Mouse (Mus musculus): ENCODE data around the gene Ess2. TPM values are rescaled to one million over a fixed set of nuclear protein-coding genes. Genes with fewer than 3 reads are reported as not detected.
A peak's percentile ranks its signal among the peaks of the same experiment; 100 is the strongest.
"Not testable (repeated sequence)": the region's sequence is repeated elsewhere in the genome, so short reads cannot be mapped to it uniquely, and the experiment has no call there.

The Ess2 gene
- polyA plus RNA-seq (2015; fragmentation: Nextera tagmentation; extraction: Ambion mirVana): 49.8 and 50.7 TPM in 2 replicates

GRCm38 (mm10) chr16:17911052-17911595 lies at the start of gene Ess2:
Gene Ess2 (minus strand): TSS chr16:17911348.
- Histone ChIP-seq H3K4me1 (peaks cover 24% of the 10 kb centered on the region), H3K4me2 (replicated peaks) (peak within 1 kb of the TSS; percentile 98), H3K9ac (peak within 1 kb of the TSS; percentile 78), H3K4me3 (peak within 1 kb of the TSS; percentile 75), H3K9me3 (no peaks in the 10 kb centered on the region), H3K27me3 (peaks cover 46% of the 10 kb centered on the region), H3K27ac (peak within 1 kb of the TSS; percentile 48; the same call in 1 of the 2 replicates), H3K36me3 (peaks cover 34% of the 10 kb centered on the region)
- WGBS: under 1% methylated on average over 35 of the region's 35 CpGs
- peak; percentile 95 for ATAC-seq (ENCODE audit: low FRiP score, low read depth)

- H3K9me3 ChIP-seq; H3K27me3 ChIP-seq; H3K4me1 ChIP-seq; H3K36me3 ChIP-seq; H3K9ac ChIP-seq; H3K4me3 ChIP-seq; ATAC-seq (ENCODE audit: low FRiP score, low read depth); H3K27ac ChIP-seq; H3K4me2 ChIP-seq (replicated peaks): not testable (repeated sequence)
- 95% methylated on average over 17 of the region's 17 CpGs for WGBS
Observed at GRCm38 (mm10) chr16:17956052-17956638, 45.0 kb upstream of the Ess2 start.

DNA sequence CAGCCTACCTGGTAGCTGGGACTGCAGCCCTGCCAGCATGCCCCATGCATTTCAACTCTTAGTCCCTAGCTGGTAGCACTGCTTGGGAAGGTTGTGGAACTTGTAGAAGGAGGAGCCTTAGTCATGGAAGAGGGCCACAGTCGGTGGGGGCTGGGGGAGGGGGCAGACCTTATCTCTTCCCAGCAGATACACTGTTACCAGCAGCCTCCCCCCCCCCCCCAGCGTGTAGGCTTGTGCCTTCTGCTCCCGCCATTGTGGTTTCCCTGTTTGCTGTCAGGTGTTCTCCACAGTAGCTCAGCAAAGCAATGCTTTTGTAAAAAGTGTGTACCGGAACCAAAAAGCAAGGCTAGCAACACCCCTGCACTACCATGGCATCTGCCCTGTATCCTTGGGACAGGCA lies 40.5 kb upstream of the Ess2 start:
- Histone ChIP-seq H3K27ac (no peak overlapping the region), H3K4me1 (peaks cover 8% of the 10 kb centered on the region; the same call in 1 of the 2 replicates), H3K4me2 (replicated peaks) (no peak overlapping the region), H3K27me3 (no peaks in the 10 kb centered on the region), H3K9me3 (no peaks in the 10 kb centered on the region), H3K9ac (no peak overlapping the region), H3K4me3 (no peak overlapping the region), H3K36me3 (no peaks in the 10 kb centered on the region)
- no peak for ATAC-seq (ENCODE audit: low FRiP score, low read depth)
- WGBS: 90% methylated on average over 4 of the region's 4 CpGs

DNA sequence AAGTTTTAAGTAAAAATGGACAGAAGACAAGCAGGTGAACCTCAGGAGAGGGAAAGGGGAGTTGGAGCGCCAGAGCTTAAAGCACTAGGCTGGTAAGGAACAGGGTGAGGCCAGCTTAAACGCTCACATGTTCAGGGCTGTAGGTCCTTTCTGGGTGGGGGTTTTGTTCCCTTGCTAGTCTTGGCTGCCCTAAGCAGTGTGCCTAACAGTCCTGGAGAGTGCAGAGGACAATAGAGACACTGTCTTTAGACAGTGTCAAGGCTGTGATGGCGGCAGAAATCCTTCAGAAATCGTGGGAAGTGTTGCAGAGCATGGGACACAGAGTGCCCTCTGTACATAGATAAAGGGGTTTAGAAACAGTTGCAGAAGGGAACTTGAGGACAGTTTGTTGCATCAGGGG lies 38.9 kb upstream of the Ess2 start:
- H3K27ac ChIP-seq: no peak overlapping the region
- ATAC-seq (ENCODE audit: low FRiP score, low read depth): no peak
- H3K9me3 ChIP-seq: no peaks in the 10 kb centered on the region
- H3K4me3 ChIP-seq: no peak overlapping the region
- 71% methylated on average over 4 of the region's 4 CpGs for WGBS
- H3K36me3 ChIP-seq: no peaks in the 10 kb centered on the region
- no peak overlapping the region for H3K9ac ChIP-seq
- H3K27me3 ChIP-seq: no peaks in the 10 kb centered on the region
- peaks cover 8% of the 10 kb centered on the region; the same call in 1 of the 2 replicates for H3K4me1 ChIP-seq
- H3K4me2 ChIP-seq (replicated peaks): no peak overlapping the region

DNA sequence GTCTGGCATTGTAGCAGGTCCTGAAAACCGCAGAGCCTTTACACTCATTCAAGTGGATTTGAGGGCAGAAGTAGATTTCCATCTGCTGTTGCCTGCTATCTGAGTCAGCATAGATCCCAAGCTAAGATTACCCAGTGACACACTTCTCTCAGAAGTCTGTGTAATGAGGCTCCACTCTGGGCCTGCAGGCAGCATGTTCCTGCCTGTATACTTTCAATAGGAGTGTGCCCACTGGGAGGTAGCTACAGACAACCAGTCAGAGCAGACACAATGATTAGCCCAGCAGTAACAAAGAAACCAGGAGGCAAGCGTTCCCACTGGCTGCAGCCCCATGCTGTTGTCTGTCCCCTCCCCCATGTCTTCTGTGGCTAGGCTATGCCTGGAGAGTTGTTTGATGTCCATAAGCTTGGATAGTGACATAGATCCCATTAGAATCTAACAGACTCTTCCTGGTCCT lies 38.3 kb upstream of the Ess2 start:
- ATAC-seq (ENCODE audit: low FRiP score, low read depth): no peak
- Histone ChIP-seq H3K4me3 (no peak overlapping the region), H3K4me2 (replicated peaks) (no peak overlapping the region), H3K27me3 (no peaks in the 10 kb centered on the region), H3K27ac (no peak overlapping the region), H3K36me3 (no peaks in the 10 kb centered on the region), H3K9me3 (no peaks in the 10 kb centered on the region), H3K9ac (no peak overlapping the region), H3K4me1 (peaks cover 8% of the 10 kb centered on the region; the same call in 1 of the 2 replicates)
- WGBS: 39% methylated on average over 2 of the region's 2 CpGs

DNA sequence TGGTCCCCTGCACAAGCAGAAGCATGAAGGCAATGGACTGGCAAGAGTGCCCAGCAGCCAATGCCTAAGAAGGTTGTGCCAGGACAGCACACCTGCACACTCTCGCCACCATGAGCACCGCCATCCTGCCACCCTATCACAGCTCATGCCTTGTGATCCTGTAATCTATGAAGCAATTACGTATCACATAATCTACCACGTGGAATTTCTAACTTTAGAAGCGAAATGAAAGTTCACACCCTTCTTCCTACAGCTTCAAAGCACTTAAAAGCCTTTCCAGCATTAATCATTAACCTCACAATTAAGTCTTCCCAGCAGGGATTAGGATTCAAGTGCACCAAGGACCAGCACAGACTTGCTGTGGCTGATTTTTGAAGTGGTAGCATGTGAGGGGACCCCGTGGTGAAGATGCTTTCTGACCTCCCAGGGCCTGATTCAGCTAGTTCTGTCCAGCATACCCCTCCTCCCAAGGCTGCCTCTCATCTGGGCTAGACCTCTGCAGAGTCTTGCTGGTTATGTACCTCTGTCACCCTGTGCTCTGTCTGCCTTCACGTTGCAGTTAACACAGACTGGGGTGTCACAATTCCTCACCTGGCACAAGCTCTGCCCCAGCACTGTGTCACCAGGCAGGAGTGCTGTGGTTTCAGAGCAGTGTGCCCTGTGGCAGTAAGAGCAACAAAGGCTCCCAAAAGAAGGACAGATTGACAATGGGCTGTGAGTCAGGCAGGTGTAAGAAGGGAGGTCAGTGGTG lies 34.1 kb upstream of the Ess2 start:
- no peaks in the 10 kb centered on the region for H3K27me3 ChIP-seq
- H3K4me1 ChIP-seq: peaks cover 3% of the 10 kb centered on the region; the same call in 1 of the 2 replicates
- H3K4me2 ChIP-seq (replicated peaks): no peak overlapping the region
- H3K27ac ChIP-seq: no peak overlapping the region
- H3K36me3 ChIP-seq: no peaks in the 10 kb centered on the region
- no peaks in the 10 kb centered on the region for H3K9me3 ChIP-seq
- H3K4me3 ChIP-seq: no peak overlapping the region
- H3K9ac ChIP-seq: no peak overlapping the region
- no peak for ATAC-seq (ENCODE audit: low FRiP score, low read depth)
- 59% methylated on average over 7 of the region's 7 CpGs for WGBS

DNA sequence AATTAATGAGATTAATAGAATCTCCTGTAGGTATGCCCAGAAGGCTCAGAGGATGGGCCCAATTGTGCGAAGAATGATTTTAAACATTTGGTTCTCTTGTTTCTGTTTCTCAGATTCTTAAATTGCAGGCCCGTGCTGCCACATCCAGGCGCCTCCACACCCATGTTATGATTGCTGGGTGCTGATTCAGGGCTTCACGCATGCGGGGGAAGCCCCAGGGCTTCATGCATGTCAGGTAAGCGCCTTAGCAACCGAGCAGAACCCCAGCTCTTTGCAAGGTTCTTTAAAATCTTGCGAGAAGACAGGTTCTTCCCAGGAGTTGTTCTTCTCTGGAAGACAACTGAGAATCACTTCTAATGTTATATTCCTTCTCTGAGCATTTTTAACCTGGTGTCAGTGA lies 32.3 kb upstream of the Ess2 start:
- Histone ChIP-seq H3K9ac (no peak overlapping the region), H3K27me3 (0 out of 2 replicates have a peak, but pooled peaks cover under 1% of the 10 kb centered on the region), H3K27ac (no peak overlapping the region), H3K9me3 (no peaks in the 10 kb centered on the region), H3K4me1 (no peaks in the 10 kb centered on the region), H3K4me3 (no peak overlapping the region), H3K4me2 (replicated peaks) (no peak overlapping the region), H3K36me3 (no peaks in the 10 kb centered on the region)
- ATAC-seq (ENCODE audit: low FRiP score, low read depth): no peak
- WGBS: 65% methylated on average over 8 of the region's 8 CpGs

- H3K4me3 ChIP-seq: no peak overlapping the region
- no peak overlapping the region for H3K9ac ChIP-seq
- no peaks in the 10 kb centered on the region for H3K9me3 ChIP-seq
- H3K4me2 ChIP-seq (replicated peaks): no peak overlapping the region
- peaks cover 24% of the 10 kb centered on the region for H3K27me3 ChIP-seq
- 65% methylated on average over 9 of the region's 9 CpGs for WGBS
- no peaks in the 10 kb centered on the region for H3K4me1 ChIP-seq
- no peak for ATAC-seq (ENCODE audit: low FRiP score, low read depth)
- no peak overlapping the region for H3K27ac ChIP-seq
- H3K36me3 ChIP-seq: no peaks in the 10 kb centered on the region
Observed at GRCm38 (mm10) chr16:17939255-17939751, 28.2 kb upstream of the Ess2 start.

DNA sequence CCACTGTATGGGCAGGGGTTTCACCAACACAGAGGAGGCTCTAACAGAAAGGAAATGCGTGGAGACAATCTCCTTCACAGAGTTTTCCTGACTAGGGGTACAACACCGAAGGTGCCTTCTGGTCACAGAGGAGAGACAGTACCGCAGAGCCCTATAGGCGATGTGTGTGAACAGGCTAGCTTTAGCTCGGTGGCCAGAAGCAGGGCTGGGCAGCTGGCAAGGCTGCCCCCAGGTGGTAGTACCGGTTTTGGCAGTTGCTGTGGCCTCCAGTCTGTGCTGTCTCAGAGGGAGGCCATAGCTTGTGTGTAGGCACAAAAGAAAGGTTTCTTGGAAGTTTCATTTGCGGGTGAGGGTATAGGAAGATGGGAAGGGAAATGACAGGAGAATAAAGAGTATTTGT lies 27.7 kb upstream of the Ess2 start:
- peaks cover 24% of the 10 kb centered on the region for H3K27me3 ChIP-seq
- no peaks in the 10 kb centered on the region for H3K4me1 ChIP-seq
- H3K9me3 ChIP-seq: no peaks in the 10 kb centered on the region
- H3K4me2 ChIP-seq (replicated peaks): no peak overlapping the region
- no peak overlapping the region for H3K9ac ChIP-seq
- H3K4me3 ChIP-seq: no peak overlapping the region
- H3K36me3 ChIP-seq: no peaks in the 10 kb centered on the region
- ATAC-seq (ENCODE audit: low FRiP score, low read depth): peak; percentile 69; the same call in 1 of the 2 replicates
- no peak overlapping the region for H3K27ac ChIP-seq
- WGBS: 11% methylated on average over 7 of the region's 7 CpGs

DNA sequence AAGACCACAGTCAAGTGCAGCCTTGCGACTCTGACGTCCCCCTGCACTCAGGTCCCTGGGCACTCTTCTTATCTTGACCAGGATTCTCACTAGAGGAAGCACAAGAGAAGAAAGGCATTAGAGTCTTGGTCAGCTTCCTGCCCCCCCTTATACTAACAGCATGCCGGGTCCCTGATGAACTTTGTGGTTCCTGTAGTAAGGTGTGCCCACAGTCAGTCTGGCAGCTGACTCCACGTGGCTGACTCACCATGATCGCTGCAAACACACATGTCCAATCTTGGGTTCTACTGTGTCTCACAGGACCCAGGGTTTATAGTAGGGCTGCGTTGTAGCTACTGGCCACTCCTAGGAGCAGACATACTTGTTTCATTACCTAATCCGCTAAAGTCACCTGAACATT lies 27.0 kb upstream of the Ess2 start:
- Histone ChIP-seq H3K4me1 (no peaks in the 10 kb centered on the region), H3K36me3 (no peaks in the 10 kb centered on the region), H3K9me3 (no peaks in the 10 kb centered on the region), H3K27ac (no peak overlapping the region), H3K4me3 (no peak overlapping the region), H3K4me2 (replicated peaks) (no peak overlapping the region), H3K27me3 (peaks cover 24% of the 10 kb centered on the region), H3K9ac (no peak overlapping the region)
- no peak for ATAC-seq (ENCODE audit: low FRiP score, low read depth)
- WGBS: 79% methylated on average over 7 of the region's 7 CpGs

- H3K4me2 ChIP-seq (replicated peaks): no peak overlapping the region
- no peak overlapping the region for H3K27ac ChIP-seq
- H3K27me3 ChIP-seq: peaks cover 24% of the 10 kb centered on the region
- no peak overlapping the region for H3K9ac ChIP-seq
- no peaks in the 10 kb centered on the region for H3K9me3 ChIP-seq
- no peak overlapping the region for H3K4me3 ChIP-seq
- H3K36me3 ChIP-seq: no peaks in the 10 kb centered on the region
- no peaks in the 10 kb centered on the region for H3K4me1 ChIP-seq
- 80% methylated on average over 10 of the region's 10 CpGs for WGBS
- ATAC-seq (ENCODE audit: low FRiP score, low read depth): no peak
Observed at GRCm38 (mm10) chr16:17936776-17937175, 25.6 kb upstream of the Ess2 start.

DNA sequence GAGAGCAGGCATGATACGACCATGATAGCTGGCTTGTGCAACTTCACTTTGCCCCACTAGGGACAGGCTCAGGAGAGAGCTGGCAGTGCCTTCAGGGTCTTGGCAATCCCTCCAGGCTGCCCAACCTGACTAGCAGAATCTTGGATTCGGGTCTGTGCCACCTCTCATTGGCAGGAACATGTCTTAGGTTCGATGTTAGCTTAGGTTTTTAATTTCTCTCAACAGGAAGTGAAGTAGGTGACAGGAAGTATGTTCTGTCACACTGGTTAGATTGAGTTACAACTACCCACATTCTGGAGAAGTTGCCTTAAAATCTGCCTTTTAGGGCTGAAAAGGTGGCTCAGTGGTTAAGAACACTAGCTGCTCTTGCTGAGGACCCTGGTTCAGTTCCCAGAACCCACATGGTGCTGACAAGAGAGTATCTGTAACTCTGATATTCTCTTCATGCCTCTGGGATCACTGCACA lies 23.3 kb upstream of the Ess2 start:
- no peak overlapping the region for H3K4me3 ChIP-seq
- no peak for ATAC-seq (ENCODE audit: low FRiP score, low read depth)
- no peak overlapping the region for H3K9ac ChIP-seq
- no peaks in the 10 kb centered on the region for H3K9me3 ChIP-seq
- WGBS: 56% methylated on average over 3 of the region's 3 CpGs
- no peaks in the 10 kb centered on the region for H3K4me1 ChIP-seq
- H3K27ac ChIP-seq: no peak overlapping the region
- peaks cover 24% of the 10 kb centered on the region for H3K27me3 ChIP-seq
- H3K4me2 ChIP-seq (replicated peaks): no peak overlapping the region
- H3K36me3 ChIP-seq: no peaks in the 10 kb centered on the region
